Mouse (Mus musculus) midbrain, postnatal 0 days (tissue): ENCODE data around the gene Cyth4. TPM values are rescaled to one million over a fixed set of nuclear protein-coding genes. Genes with fewer than 3 reads are reported as not detected.

Experiments used
- ATAC-seq: fragments of 200-750 bp; cut with Nextera tagmentation; 2 replicates; pipeline ENCODE4 v1.8.0; 2017; ENCODE audit warnings: moderate number of reproducible peaks, mild to moderate bottlenecking, moderate TSS enrichment, moderate library complexity; ENCODE audit not compliant: low FRiP score
- DNase-seq: peaks from one replicate; pipeline ENCODE4 v3.0.0-alpha.2; 2015; ENCODE audit warnings: low spot score
- H3K27ac ChIP-seq: fragments of 300-500 bp; sonication (generic); 2 replicates; pipeline ENCODE4 v1.5.1; 2014; ENCODE audit warnings: low read depth, mild to moderate bottlenecking, low read length, mixed read lengths
- H3K27me3 ChIP-seq: fragments of 300-500 bp; sonication (generic); 2 replicates; pipeline ENCODE4 v1.6.1; 2014; ENCODE audit warnings: low read length, control low read depth, mixed read lengths; ENCODE audit not compliant: insufficient read depth
- H3K36me3 ChIP-seq: fragments of 300-500 bp; sonication (generic); 2 replicates; pipeline ENCODE4 v1.6.1; 2014; ENCODE audit warnings: low read length, control low read depth, mixed read lengths; ENCODE audit not compliant: insufficient read depth
- H3K4me1 ChIP-seq: fragments of 300-500 bp; sonication (generic); 2 replicates; pipeline ENCODE4 v1.6.1; 2014; ENCODE audit warnings: mild to moderate bottlenecking, control low read depth, antibody characterized with exemption, low read length, mixed read lengths; ENCODE audit not compliant: insufficient read depth
- H3K4me2 ChIP-seq: fragments of 300-500 bp; sonication (generic); 2 replicates; pipeline ENCODE4 v1.6.1; 2014; ENCODE audit warnings: low read depth, mild to moderate bottlenecking, low read length, mixed read lengths; ENCODE audit not compliant: poor library complexity, severe bottlenecking
- H3K4me3 ChIP-seq: fragments of 300-500 bp; sonication (generic); 2 replicates; pipeline ENCODE4 v1.5.1; 2014; ENCODE audit warnings: low read depth, mild to moderate bottlenecking, low read length, moderate library complexity
- H3K9ac ChIP-seq: fragments of 300-500 bp; sonication (generic); replicated peaks from 2 replicates; pipeline ENCODE4 v1.6.1; 2014; ENCODE audit warnings: mild to moderate bottlenecking, low read length, moderate library complexity, mixed read lengths; ENCODE audit not compliant: poor library complexity, severe bottlenecking
- H3K9me3 ChIP-seq: fragments of 300-500 bp; sonication (generic); 2 replicates; pipeline ENCODE4 v1.6.1; 2016; ENCODE audit warnings: low read length, control low read depth
- CTCF ChIP-seq: IDR thresholded peaks from 2 replicates; pipeline ENCODE4 v1.5.1; 2016; ENCODE audit warnings: antibody characterized with exemption, mild to moderate bottlenecking
- WGBS: fragments of 180-500 bp; shearing (Covaris S2); extraction: QIAGEN DNeasy Blood & Tissue Kit; methylation state at CpG from one replicate; pipeline ENCODE4 v1.1.7; 2014; 5-methylcytosine and 5-hydroxymethylcytosine counted together
- polyA plus RNA-seq: library from polyadenylated mRNA; unstranded; fragments of >200 nt; fragmentation: Nextera tagmentation; extraction: Ambion mirVana; gene quantifications from 2 replicates; pipeline ENCODE4 v1.2.1, GENCODE M21; 2015
- total RNA-seq: library from RNA; depleted of rRNA; stranded (reverse); fragments of >200 nt; gene quantifications from 2 replicates; pipeline ENCODE4 v1.2.3, GENCODE M21; 2014

Gene Cyth4
- total and polyA plus RNA-seq, 2 experiments from 2014 or later = 4.5 to 7.2 TPM

GRCm38 (mm10) chr15:78576284-78576810 lies 20.5 kb upstream of the Cyth4 start:
- 56% methylated on average over 4 of the region's 4 CpGs for WGBS
- no peak overlapping the region for H3K4me2 ChIP-seq
- no peak overlapping the region for H3K9ac ChIP-seq
- H3K9me3 ChIP-seq = no peaks in the 10 kb centered on the region
- no peaks in the 10 kb centered on the region for H3K36me3 ChIP-seq
- H3K4me1 ChIP-seq = no peaks in the 10 kb centered on the region
- no peak overlapping the region for H3K27ac ChIP-seq
- no peaks in the 10 kb centered on the region for H3K27me3 ChIP-seq
- no peak for TF ChIP-seq CTCF
- DNase-seq (no peak), ATAC-seq (no peak)
- no peak overlapping the region for H3K4me3 ChIP-seq

DNA sequence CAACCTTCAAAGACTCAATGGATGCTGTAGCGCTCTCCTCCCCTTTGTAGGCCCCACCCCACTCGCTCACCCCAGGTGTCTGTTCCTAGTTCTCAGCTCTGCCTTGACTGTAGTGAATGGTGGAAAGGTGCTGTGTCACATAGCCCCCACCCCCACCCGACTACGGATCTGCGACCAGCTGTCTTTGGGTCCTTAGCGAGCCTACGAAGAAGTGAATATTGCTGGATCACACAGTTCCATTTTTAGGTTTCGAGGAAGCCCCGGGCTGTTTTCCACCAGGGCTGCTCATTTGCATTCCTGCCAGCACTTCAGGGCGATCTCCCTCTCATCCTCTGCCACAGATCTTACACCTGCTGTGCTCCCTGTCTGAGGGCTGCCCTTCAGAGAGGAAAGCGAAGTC lies 13.5 kb upstream of the Cyth4 start:
- DNase-seq = no peak
- Histone ChIP-seq H3K4me3 (no peak overlapping the region), H3K27ac (no peak overlapping the region), H3K27me3 (no peaks in the 10 kb centered on the region), H3K4me1 (no peaks in the 10 kb centered on the region), H3K9ac (no peak overlapping the region), H3K9me3 (no peaks in the 10 kb centered on the region), H3K4me2 (no peak overlapping the region), H3K36me3 (no peaks in the 10 kb centered on the region)
- ATAC-seq = no peak
- 17% methylated on average over 11 of the region's 11 CpGs for WGBS
- no peak for TF ChIP-seq CTCF

- no peak overlapping the region for H3K27ac ChIP-seq
- 92% methylated on average over 7 of the region's 7 CpGs for WGBS
- no peak for DNase-seq
- H3K4me1 ChIP-seq = no peaks in the 10 kb centered on the region
- no peak overlapping the region for H3K9ac ChIP-seq
- no peak for ATAC-seq
- no peak for TF ChIP-seq CTCF
- H3K27me3 ChIP-seq = no peaks in the 10 kb centered on the region
- no peak overlapping the region for H3K4me2 ChIP-seq
- H3K36me3 ChIP-seq = no peaks in the 10 kb centered on the region
- no peaks in the 10 kb centered on the region for H3K9me3 ChIP-seq
- H3K4me3 ChIP-seq = no peak overlapping the region
Measured at GRCm38 (mm10) chr15:78585404-78585803, 11.4 kb upstream of the Cyth4 start.

- no peaks in the 10 kb centered on the region for H3K9me3 ChIP-seq
- H3K36me3 ChIP-seq = no peaks in the 10 kb centered on the region
- DNase-seq (peak; percentile 89), ATAC-seq (peak; percentile 90)
- WGBS = 50% methylated on average over 18 of the region's 18 CpGs
- TF ChIP-seq CTCF = peak; percentile 97
- H3K27ac ChIP-seq = peak overlapping the region; percentile 62; the same call in 1 of the 2 replicates
- H3K27me3 ChIP-seq = no peaks in the 10 kb centered on the region
- no peak overlapping the region for H3K9ac ChIP-seq
- H3K4me1 ChIP-seq = no peaks in the 10 kb centered on the region
- no peak overlapping the region for H3K4me3 ChIP-seq
- H3K4me2 ChIP-seq = no peak overlapping the region
Measured at GRCm38 (mm10) chr15:78587050-78587994, 9.5 kb upstream of the Cyth4 start.

- H3K27ac ChIP-seq = no peak overlapping the region
- no peak overlapping the region for H3K9ac ChIP-seq
Measured at GRCm38 (mm10) chr15:78588049-78588448, 8.8 kb upstream of the Cyth4 start.

DNA sequence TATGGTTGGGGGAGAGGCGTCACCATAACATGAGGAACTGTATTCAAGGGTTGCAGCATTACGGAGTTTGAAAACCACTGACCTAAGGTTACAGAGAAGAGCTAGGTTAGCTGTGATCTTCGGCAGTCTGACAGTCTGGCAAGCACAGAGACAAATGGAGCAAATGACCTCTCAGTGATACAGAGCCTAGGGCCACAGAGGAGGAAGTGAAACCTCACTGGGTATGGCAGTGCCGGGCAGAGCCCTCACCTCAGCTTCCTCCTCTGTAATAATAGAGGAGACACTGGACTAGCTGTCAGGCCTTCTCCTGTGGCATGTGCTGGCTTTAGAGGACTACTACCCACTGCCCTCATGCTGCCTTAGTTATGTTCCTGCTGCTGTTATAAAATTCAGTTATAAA lies 7.9 kb upstream of the Cyth4 start:
- TF ChIP-seq CTCF = no peak
- H3K9me3 ChIP-seq = no peaks in the 10 kb centered on the region
- WGBS = 88% methylated on average over 4 of the region's 4 CpGs

More at GRCm38 (mm10) chr15:78588049-78588448, 8.8 kb upstream of the Cyth4 start:
- no peaks in the 10 kb centered on the region for H3K27me3 ChIP-seq
- no peaks in the 10 kb centered on the region for H3K9me3 ChIP-seq
- WGBS = 83% methylated on average over 4 of the region's 4 CpGs
- no peak for TF ChIP-seq CTCF
- no peaks in the 10 kb centered on the region for H3K4me1 ChIP-seq
- no peaks in the 10 kb centered on the region for H3K36me3 ChIP-seq
- DNase-seq = no peak
- no peak overlapping the region for H3K4me3 ChIP-seq
- no peak for ATAC-seq
- H3K4me2 ChIP-seq = no peak overlapping the region

More for the DNA sequence above, 7.9 kb upstream of the Cyth4 start:
- H3K4me1 ChIP-seq = no peaks in the 10 kb centered on the region
- no peak overlapping the region for H3K9ac ChIP-seq
- ATAC-seq (no peak), DNase-seq (no peak)
- H3K36me3 ChIP-seq = no peaks in the 10 kb centered on the region
- H3K27me3 ChIP-seq = no peaks in the 10 kb centered on the region
- H3K27ac ChIP-seq = no peak overlapping the region
- no peak overlapping the region for H3K4me2 ChIP-seq
- H3K4me3 ChIP-seq = no peak overlapping the region
